Mouse (Mus musculus) liver, postnatal 0 days (tissue): ENCODE data around the gene Per2. TPM values are rescaled to one million over a fixed set of nuclear protein-coding genes. Genes with fewer than 3 reads are reported as not detected.

Experiments used
- ATAC-seq: fragments of 200-750 bp; cut with Nextera tagmentation; 2 replicates; pipeline ENCODE4 v1.8.0; 2017; ENCODE audit warnings: mild to moderate bottlenecking, moderate library complexity
- DNase-seq: peaks from one replicate; pipeline ENCODE4 v3.0.0-alpha.2; 2016
- H3K27ac ChIP-seq: fragments of 300-500 bp; sonication (generic); 2 replicates; pipeline ENCODE4 v1.5.1; 2014; ENCODE audit warnings: antibody characterized with exemption, moderate library complexity, mild to moderate bottlenecking, low read depth
- H3K27me3 ChIP-seq: fragments of 300-500 bp; sonication (generic); 2 replicates; pipeline ENCODE4 v1.6.1; 2014; ENCODE audit warnings: low read length, control low read depth, mixed read lengths; ENCODE audit not compliant: insufficient read depth
- H3K36me3 ChIP-seq: fragments of 300-500 bp; sonication (generic); replicated peaks from 2 replicates; pipeline ENCODE4 v1.6.1; 2014; ENCODE audit warnings: mild to moderate bottlenecking, control low read depth, low read length, moderate library complexity, mixed read lengths; ENCODE audit not compliant: insufficient read depth
- H3K4me1 ChIP-seq: fragments of 300-500 bp; sonication (generic); 2 replicates; pipeline ENCODE4 v1.6.1; 2014; ENCODE audit warnings: antibody characterized with exemption, mild to moderate bottlenecking, control low read depth; ENCODE audit not compliant: insufficient read depth
- H3K4me2 ChIP-seq: fragments of 300-500 bp; sonication (generic); 2 replicates; pipeline ENCODE4 v1.6.1; 2014; ENCODE audit warnings: low read depth, mild to moderate bottlenecking, low read length, moderate library complexity, mixed read lengths
- H3K4me3 ChIP-seq: fragments of 300-500 bp; sonication (generic); 2 replicates; pipeline ENCODE4 v1.5.1; 2014; ENCODE audit warnings: low read depth, low read length
- H3K9ac ChIP-seq: fragments of 300-500 bp; sonication (generic); replicated peaks from 2 replicates; pipeline ENCODE4 v1.6.1; 2014; ENCODE audit warnings: mild to moderate bottlenecking, moderate library complexity
- H3K9me3 ChIP-seq: fragments of 300-500 bp; sonication (generic); 2 replicates; pipeline ENCODE4 v1.6.1; 2016; ENCODE audit warnings: mild to moderate bottlenecking, control low read depth, low read length, mixed read lengths
- CTCF ChIP-seq: sonication (generic); IDR thresholded peaks from 2 replicates; pipeline ENCODE4 v1.5.1; 2016; ENCODE audit warnings: antibody characterized with exemption, low read depth
- EP300 ChIP-seq: IDR thresholded peaks from 2 replicates; pipeline ENCODE4 v1.6.1; 2016; ENCODE audit warnings: antibody characterized with exemption, low read depth, mild to moderate bottlenecking
- WGBS: fragments of 180-500 bp; shearing (Covaris S2); extraction: QIAGEN DNeasy Blood & Tissue Kit; methylation state at CpG from one replicate; pipeline ENCODE4 v1.1.7; 2014; ENCODE audit not compliant: insufficient replicate concordance; 5-methylcytosine and 5-hydroxymethylcytosine counted together
- polyA plus RNA-seq: library from polyadenylated mRNA; unstranded; fragments of >200 nt; fragmentation: Nextera tagmentation; extraction: Ambion mirVana; gene quantifications from 2 replicates; pipeline ENCODE4 v1.2.1, GENCODE M21; 2015

The Per2 gene
- polyA plus RNA-seq, 1 experiment from 2014 or later: 2.5 TPM

DNA sequence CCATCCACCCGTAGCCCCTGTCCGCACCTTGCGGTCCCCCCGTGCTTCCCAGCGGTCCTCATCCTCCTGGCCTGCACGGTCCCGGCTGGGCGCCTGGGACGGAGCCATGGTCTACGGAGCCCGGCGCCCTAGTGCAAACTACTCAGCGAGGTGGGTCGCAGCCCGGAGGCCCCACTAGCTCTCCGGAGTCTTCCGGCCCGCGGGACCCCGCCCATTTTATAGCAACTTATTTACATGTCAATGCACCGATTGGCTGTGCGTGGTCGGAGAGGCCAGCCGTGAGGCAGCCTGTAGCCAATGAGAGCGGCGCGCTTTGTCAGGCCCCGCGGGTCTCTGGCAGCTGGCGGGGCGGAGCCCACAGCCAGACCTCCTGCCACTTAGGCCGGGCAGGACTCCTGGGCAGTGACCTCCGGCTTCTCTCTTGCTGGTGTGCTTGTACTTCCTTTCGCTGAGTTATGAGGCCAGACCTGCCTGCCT lies 46.1 kb downstream of the Per2 start:
- peak; percentile 92 for DNase-seq
- peak; percentile 93 for ATAC-seq
- WGBS: under 1% methylated on average over 34 of the region's 34 CpGs
- TF ChIP-seq CTCF: no peak
- no peak for TF ChIP-seq EP300
- Histone ChIP-seq H3K4me3 (peak overlapping the region; percentile 85), H3K36me3 (peaks cover 14% of the 10 kb centered on the region), H3K4me1 (peaks cover 31% of the 10 kb centered on the region), H3K27ac (peak overlapping the region; percentile 93), H3K9me3 (no peaks in the 10 kb centered on the region), H3K27me3 (no peaks in the 10 kb centered on the region), H3K4me2 (peak overlapping the region; percentile 99), H3K9ac (peak overlapping the region; percentile 89)

DNA sequence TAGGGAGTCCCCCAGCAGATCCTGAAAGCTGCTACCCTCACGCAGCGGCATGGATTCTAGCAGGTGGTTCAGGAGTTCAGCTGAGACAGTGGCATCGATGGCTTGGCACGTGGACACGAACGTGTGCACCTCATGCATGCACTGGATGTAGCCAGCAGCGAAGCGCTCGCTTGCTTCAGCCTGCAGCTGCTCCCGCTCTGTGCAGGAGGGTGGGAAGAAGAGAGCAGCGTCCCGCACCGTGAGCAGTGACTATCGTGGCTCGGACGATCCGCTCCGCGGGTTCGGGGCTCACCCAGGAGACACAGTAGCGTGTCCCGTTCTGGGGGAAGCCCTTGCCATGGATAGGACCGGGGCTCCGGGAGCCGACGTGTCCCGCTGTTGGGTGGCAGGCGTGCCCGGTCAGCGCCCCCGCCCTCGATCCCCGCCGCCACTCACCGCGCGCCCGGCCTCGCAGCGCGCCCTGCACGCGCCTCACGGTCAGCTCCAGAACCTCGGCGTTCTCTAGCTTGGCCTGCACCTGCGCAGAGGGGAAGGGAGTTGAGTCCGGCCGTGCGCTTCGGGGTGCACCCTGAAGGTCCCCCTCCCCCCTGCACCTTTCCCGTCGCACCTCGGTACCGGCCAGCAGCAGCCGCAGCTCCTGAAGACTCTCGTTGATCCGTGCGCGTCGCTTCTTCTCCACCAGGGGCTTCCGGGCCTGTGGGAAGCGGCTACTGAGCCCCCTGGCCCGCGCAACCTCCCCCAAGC lies 46.7 kb downstream of the Per2 start:
- H3K4me1 ChIP-seq: peaks cover 31% of the 10 kb centered on the region
- peaks cover 9% of the 10 kb centered on the region for H3K36me3 ChIP-seq
- H3K4me2 ChIP-seq: peak overlapping the region; percentile 99
- peak overlapping the region; percentile 93 for H3K27ac ChIP-seq
- no peaks in the 10 kb centered on the region for H3K9me3 ChIP-seq
- whole genome bisulfite sequencing: 5% methylated on average over 64 of the region's 65 CpGs
- H3K27me3 ChIP-seq: no peaks in the 10 kb centered on the region
- no peak for TF ChIP-seq EP300
- TF ChIP-seq CTCF: peak; percentile 30
- peak overlapping the region; percentile 85 for H3K4me3 ChIP-seq
- DNase-seq: peak; percentile 37
- peak; percentile 43 for ATAC-seq
- peak overlapping the region; percentile 89 for H3K9ac ChIP-seq

DNA sequence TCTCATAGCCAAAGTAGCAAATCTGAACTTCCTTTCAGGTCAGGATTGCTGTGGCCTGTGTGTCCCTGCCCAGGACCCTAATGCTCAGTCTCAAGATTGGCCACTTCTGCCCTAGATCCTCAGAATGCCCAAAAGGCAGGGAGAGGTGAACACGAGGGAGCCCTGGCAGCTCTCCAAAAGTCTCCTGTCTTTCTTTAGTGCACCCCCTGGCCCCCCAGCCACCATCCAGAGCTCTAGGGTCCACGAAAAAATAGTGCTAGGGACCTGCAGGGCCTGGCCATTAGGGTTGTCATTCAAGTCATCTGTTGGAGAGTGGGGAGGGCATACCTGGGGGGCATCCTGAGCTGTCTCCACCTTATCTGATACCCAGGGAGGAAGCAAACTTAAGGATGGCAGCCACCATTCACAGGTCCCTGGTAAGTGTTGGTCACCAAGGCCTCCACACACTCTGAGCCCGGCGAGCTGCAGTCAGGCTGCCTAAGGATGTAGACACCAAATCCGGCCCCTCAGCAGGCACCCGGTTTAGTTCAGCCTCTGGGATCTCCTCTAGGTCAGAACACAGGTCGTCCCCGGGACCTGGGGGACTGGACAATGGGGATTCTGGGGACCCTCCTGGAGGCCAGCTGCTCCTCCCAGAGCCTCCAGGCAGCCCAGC lies 47.4 kb downstream of the Per2 start:
- H3K9ac ChIP-seq: peak overlapping the region; percentile 89
- DNase-seq (no peak), ATAC-seq (no peak)
- H3K4me1 ChIP-seq: peaks cover 31% of the 10 kb centered on the region
- H3K9me3 ChIP-seq: no peaks in the 10 kb centered on the region
- no peaks in the 10 kb centered on the region for H3K27me3 ChIP-seq
- H3K4me3 ChIP-seq: peak overlapping the region; percentile 85
- H3K27ac ChIP-seq: no peak overlapping the region
- WGBS: 67% methylated on average over 8 of the region's 8 CpGs
- H3K36me3 ChIP-seq: peaks cover 5% of the 10 kb centered on the region
- TF ChIP-seq CTCF (no peak), EP300 (no peak)
- H3K4me2 ChIP-seq: peak overlapping the region; percentile 99

- WGBS: 79% methylated on average over 4 of the region's 4 CpGs
- H3K9ac ChIP-seq: no peak overlapping the region
- DNase-seq (no peak), ATAC-seq (no peak)
- H3K4me3 ChIP-seq: no peak overlapping the region
- TF ChIP-seq EP300: no peak
- no peak for TF ChIP-seq CTCF
- peaks cover 14% of the 10 kb centered on the region for H3K4me1 ChIP-seq
- no peaks in the 10 kb centered on the region for H3K27me3 ChIP-seq
- H3K27ac ChIP-seq: no peak overlapping the region
- no peaks in the 10 kb centered on the region for H3K36me3 ChIP-seq
- H3K4me2 ChIP-seq: no peak overlapping the region
- no peaks in the 10 kb centered on the region for H3K9me3 ChIP-seq
Observed at GRCm38 (mm10) chr1:91407819-91408218, 51.3 kb downstream of the Per2 start.

- TF ChIP-seq CTCF (no peak), EP300 (no peak)
- Histone ChIP-seq H3K9ac (no peak overlapping the region), H3K9me3 (no peaks in the 10 kb centered on the region), H3K4me2 (no peak overlapping the region), H3K4me1 (no peaks in the 10 kb centered on the region), H3K27me3 (no peaks in the 10 kb centered on the region), H3K4me3 (no peak overlapping the region), H3K27ac (no peak overlapping the region), H3K36me3 (no peaks in the 10 kb centered on the region)
- WGBS: 59% methylated on average over 23 of the region's 23 CpGs
- ATAC-seq: no peak
- no peak for DNase-seq
Observed at GRCm38 (mm10) chr1:91405406-91406169, 53.5 kb downstream of the Per2 start.

GRCm38 (mm10) chr1:91404976-91405375 lies 54.1 kb downstream of the Per2 start:
- WGBS: 23% methylated on average over 1 of the region's 1 CpGs
- Histone ChIP-seq H3K4me3 (no peak overlapping the region), H3K9me3 (no peaks in the 10 kb centered on the region), H3K36me3 (no peaks in the 10 kb centered on the region), H3K27ac (no peak overlapping the region), H3K27me3 (no peaks in the 10 kb centered on the region), H3K9ac (no peak overlapping the region), H3K4me2 (no peak overlapping the region), H3K4me1 (no peaks in the 10 kb centered on the region)
- no peak for DNase-seq
- no peak for TF ChIP-seq CTCF
- TF ChIP-seq EP300: no peak
- ATAC-seq: no peak
